Comparison of ENCODE assay signal across 15 mouse cellular contexts in genomic region chr6:120179044-120179755, GRCm38 (mm10).
DNase-seq lines count a peak whose midpoint lies in the region; ATAC-seq and TF ChIP-seq lines count a peak whose summit lies in the region.
"Had no signal": no experiment of that assay in that cellular context is flagged by ENCODE, and none has a peak within 500 bp of the region (broad histone marks: within the 10 kb centered on the region; RNA-seq: fewer than 3 reads in every experiment).

No protein-coding gene starts in this region.

- no peak overlapping the region for H3K9ac ChIP-seq in heart, embryonic 13.5 days
- peak overlapping the region; percentile 30; the same call in 1 of the 2 replicates for H3K9ac ChIP-seq in liver, embryonic 11.5 days (ENCODE audit: low read depth, low read length)
- H3K9ac ChIP-seq in hindbrain, embryonic 11.5 days (ENCODE audit: low read depth, low read length) = no peak overlapping the region
- H3K9ac ChIP-seq: midbrain, embryonic 13.5 days had no signal

- H3K4me1 ChIP-seq in heart, embryonic 13.5 days = peaks cover 66% of the 10 kb centered on the region
- H3K4me1 ChIP-seq in bone marrow macrophage, adult 2 months (ENCODE audit: control insufficient read depth, insufficient read depth, low read length) = peaks cover 31% of the 10 kb centered on the region
- peaks cover 14% of the 10 kb centered on the region for H3K4me1 ChIP-seq in liver, embryonic 11.5 days (replicated peaks; ENCODE audit: control insufficient read depth, insufficient read depth, low read length)
- no peaks in the 10 kb centered on the region for H3K4me1 ChIP-seq in hindbrain, embryonic 11.5 days (replicated peaks; ENCODE audit: control insufficient read depth, insufficient read depth, low read length)
- H3K4me1 ChIP-seq: midbrain, embryonic 13.5 days had no signal

- TF ChIP-seq CTCF in bone marrow macrophage, adult 2 months (IDR thresholded peaks at IDR 0.05; ENCODE audit: low read depth, low read length) = no peak

- no peaks in the 10 kb centered on the region for H3K27me3 ChIP-seq in heart, embryonic 13.5 days (replicated peaks)
- H3K27me3 ChIP-seq in liver, embryonic 11.5 days (replicated peaks; ENCODE audit: control insufficient read depth, insufficient read depth, low read length) = no peaks in the 10 kb centered on the region
- H3K27me3 ChIP-seq in hindbrain, embryonic 11.5 days (ENCODE audit: control insufficient read depth, insufficient read depth, low read length) = no peaks in the 10 kb centered on the region
- H3K27me3 ChIP-seq: midbrain, embryonic 13.5 days had no signal

- H3K9me3 ChIP-seq in heart, embryonic 13.5 days = no peaks in the 10 kb centered on the region
- no peaks in the 10 kb centered on the region for H3K9me3 ChIP-seq in liver, embryonic 11.5 days (ENCODE audit: control insufficient read depth, low read length)
- no peaks in the 10 kb centered on the region for H3K9me3 ChIP-seq in hindbrain, embryonic 11.5 days (ENCODE audit: control insufficient read depth, low read length)
- H3K9me3 ChIP-seq: embryonic facial prominence, embryonic 10.5 days; midbrain, embryonic 13.5 days had no signal

- peak overlapping the region; percentile 25 for H3K27ac ChIP-seq in heart, embryonic 13.5 days (replicated peaks)
- peak overlapping the region; percentile 89 for H3K27ac ChIP-seq in bone marrow macrophage, adult 2 months (ENCODE audit: insufficient read depth, low read depth, low read length)
- H3K27ac ChIP-seq in liver, embryonic 11.5 days (ENCODE audit: low read depth, low read length) = no peak overlapping the region; the same call in 1 of the 2 replicates
- no peak overlapping the region for H3K27ac ChIP-seq in hindbrain, embryonic 11.5 days (ENCODE audit: low read depth, low read length)
- H3K27ac ChIP-seq: embryonic facial prominence, embryonic 10.5 days; midbrain, embryonic 13.5 days had no signal

- DNase-seq in heart, adult 8-10 months (ENCODE audit: low spot score) = no peak
- DNase-seq in liver, embryonic 11.5 days (ENCODE audit: low spot score) = no peak
- no peak for DNase-seq in hindbrain, embryonic 11.5 days (ENCODE audit: low spot score)
- DNase-seq in testis, postnatal 14 days (ENCODE audit: low spot score) = no peak
- DNase-seq in kidney, postnatal 14 days = no peak
- DNase-seq: cerebellum, adult 9-10 months; gastrocnemius, postnatal 14 days; kidney, adult 9 months; lung, postnatal 36 days had no signal

- H3K4me2 ChIP-seq in heart, embryonic 13.5 days = no peak overlapping the region
- H3K4me2 ChIP-seq in liver, embryonic 11.5 days = no peak overlapping the region
- no peak overlapping the region for H3K4me2 ChIP-seq in hindbrain, embryonic 11.5 days (replicated peaks; ENCODE audit: low read depth, low read length)
- H3K4me2 ChIP-seq: midbrain, embryonic 13.5 days had no signal

- WGBS in heart, embryonic 13.5 days = 81% methylated on average over 6 of the region's 6 CpGs
- 75% methylated on average over 6 of the region's 6 CpGs for WGBS in liver, embryonic 11.5 days
- WGBS in hindbrain, embryonic 11.5 days = 91% methylated on average over 6 of the region's 6 CpGs

- no peaks in the 10 kb centered on the region for H3K36me3 ChIP-seq in heart, embryonic 13.5 days
- H3K36me3 ChIP-seq in liver, embryonic 11.5 days (ENCODE audit: control insufficient read depth, insufficient read depth, low read length) = no peaks in the 10 kb centered on the region
- H3K36me3 ChIP-seq in hindbrain, embryonic 11.5 days (ENCODE audit: control insufficient read depth, insufficient read depth, low read length) = no peaks in the 10 kb centered on the region
- H3K36me3 ChIP-seq: embryonic facial prominence, embryonic 10.5 days; midbrain, embryonic 13.5 days had no signal

- ATAC-seq in heart, embryonic 13.5 days (ENCODE audit: extremely low read depth, insufficient number of reproducible peaks, low FRiP score, low TSS enrichment) = no peak
- no peak for ATAC-seq in liver, embryonic 11.5 days (replicated peaks; ENCODE audit: low FRiP score)
- ATAC-seq in megakaryocyte progenitor cell, adult 5-6 weeks (replicated peaks; ENCODE audit: poor library complexity) = peak; percentile 30
- no peak for ATAC-seq in hindbrain, embryonic 11.5 days (ENCODE audit: low FRiP score)
- ATAC-seq: midbrain, embryonic 13.5 days had no signal

- TF ChIP-seq POLR2A in bone marrow macrophage, adult 2 months (IDR thresholded peaks at IDR 0.05; ENCODE audit: borderline replicate concordance, low read depth, low read length) = no peak

- no peak overlapping the region for H3K4me3 ChIP-seq in heart, embryonic 13.5 days
- H3K4me3 ChIP-seq in bone marrow macrophage, adult 2 months (ENCODE audit: insufficient read depth, low read length) = no peak overlapping the region
- no peak overlapping the region for H3K4me3 ChIP-seq in liver, embryonic 11.5 days (ENCODE audit: low read depth, low read length)
- no peak overlapping the region for H3K4me3 ChIP-seq in hindbrain, embryonic 11.5 days (ENCODE audit: low read depth, low read length)
- H3K4me3 ChIP-seq: embryonic facial prominence, embryonic 10.5 days; midbrain, embryonic 13.5 days; myocyte had no signal

Comparison
In these comparisons a context has a peak if more than half of its experiments do, and no peak if none do; other contexts are left out.
1. H3K27ac ChIP-seq: peak in heart, embryonic 13.5 days (single experiment) and bone marrow macrophage, adult 2 months (single experiment); none in liver, embryonic 11.5 days (single experiment) and hindbrain, embryonic 11.5 days (single experiment).